Mouse (Mus musculus): ENCODE data around the gene Rbm46. TPM values are rescaled to one million over a fixed set of nuclear protein-coding genes. Genes with fewer than 3 reads are reported as not detected.

The Rbm46 gene
- 1.9 TPM in 2 replicates for polyA plus RNA-seq (2015; fragmentation: Nextera tagmentation; extraction: Ambion mirVana)

- H3K4me2 ChIP-seq, result peak within 1 kb of the TSS; percentile 60
- H3K27me3 ChIP-seq, result peaks cover 27% of the 10 kb centered on the region
- peak; percentile 96 for ATAC-seq (ENCODE audit: low read depth)
- peak within 1 kb of the TSS; percentile 41 for H3K9ac ChIP-seq
- H3K27ac ChIP-seq (replicated peaks), result no peak within 1 kb of the TSS
- WGBS, result 30% methylated on average over 36 of the region's 36 CpGs
- no peaks in the 10 kb centered on the region for H3K36me3 ChIP-seq
- H3K4me1 ChIP-seq (replicated peaks), result peaks cover 10% of the 10 kb centered on the region
- H3K4me3 ChIP-seq, result peak within 1 kb of the TSS; percentile 42
- H3K9me3 ChIP-seq, result no peaks in the 10 kb centered on the region
Observed at GRCm38 (mm10) chr3:82876372-82876739, at the start of gene Rbm46. Rbm46 (minus strand) TSS chr3:82876483.

GRCm38 (mm10) chr3:82915632-82916031 is 39.3 kb upstream of the Rbm46 start:
- no peaks in the 10 kb centered on the region for H3K27me3 ChIP-seq
- no peak overlapping the region for H3K9ac ChIP-seq
- WGBS, result 34% methylated on average over 1 of the region's 1 CpGs
- H3K27ac ChIP-seq (replicated peaks), result no peak overlapping the region
- H3K4me2 ChIP-seq, result no peak overlapping the region
- no peaks in the 10 kb centered on the region for H3K4me1 ChIP-seq (replicated peaks)
- H3K36me3 ChIP-seq, result no peaks in the 10 kb centered on the region
- H3K9me3 ChIP-seq, result no peaks in the 10 kb centered on the region
- no peak for ATAC-seq (ENCODE audit: low read depth)
- H3K4me3 ChIP-seq, result no peak overlapping the region

GRCm38 (mm10) chr3:82908671-82909070 is 32.4 kb upstream of the Rbm46 start:
- no peak overlapping the region for H3K4me2 ChIP-seq
- H3K27me3 ChIP-seq, result peaks cover 21% of the 10 kb centered on the region
- H3K9me3 ChIP-seq, result no peaks in the 10 kb centered on the region
- ATAC-seq (ENCODE audit: low read depth), result no peak
- H3K27ac ChIP-seq (replicated peaks), result no peak overlapping the region
- peaks cover 10% of the 10 kb centered on the region for H3K4me1 ChIP-seq (replicated peaks)
- H3K4me3 ChIP-seq, result no peak overlapping the region
- WGBS, result 85% methylated on average over 2 of the region's 2 CpGs
- no peaks in the 10 kb centered on the region for H3K36me3 ChIP-seq
- no peak overlapping the region for H3K9ac ChIP-seq

GRCm38 (mm10) chr3:82904211-82904908 is 28.1 kb upstream of the Rbm46 start:
- Histone ChIP-seq H3K9me3 (no peaks in the 10 kb centered on the region), H3K27ac (replicated peaks) (no peak overlapping the region), H3K36me3 (no peaks in the 10 kb centered on the region), H3K27me3 (peaks cover 37% of the 10 kb centered on the region), H3K4me2 (peak overlapping the region; percentile 89), H3K9ac (peak overlapping the region; percentile 62), H3K4me3 (peak overlapping the region; percentile 48), H3K4me1 (replicated peaks) (peaks cover 18% of the 10 kb centered on the region)
- 1% methylated on average over 31 of the region's 31 CpGs for WGBS
- peak; percentile 69; the same call in 1 of the 2 replicates for ATAC-seq (ENCODE audit: low read depth)

GRCm38 (mm10) chr3:82903613-82904205 is 27.4 kb upstream of the Rbm46 start, which contains the start of gene Lrat:
Lrat (minus strand) TSS chr3:82903973.
- Histone ChIP-seq H3K4me1 (replicated peaks) (peaks cover 18% of the 10 kb centered on the region), H3K9ac (peak within 1 kb of the TSS; percentile 62), H3K27me3 (peaks cover 37% of the 10 kb centered on the region), H3K9me3 (no peaks in the 10 kb centered on the region), H3K4me2 (peak within 1 kb of the TSS; percentile 89), H3K27ac (replicated peaks) (no peak within 1 kb of the TSS), H3K36me3 (no peaks in the 10 kb centered on the region), H3K4me3 (peak within 1 kb of the TSS; percentile 48)
- WGBS, result under 1% methylated on average over 35 of the region's 35 CpGs
- peak; percentile 74 for ATAC-seq (ENCODE audit: low read depth)

GRCm38 (mm10) chr3:82902757-82903612 is 26.7 kb upstream of the Rbm46 start:
- no peaks in the 10 kb centered on the region for H3K9me3 ChIP-seq
- H3K4me2 ChIP-seq, result peak overlapping the region; percentile 89
- H3K36me3 ChIP-seq, result no peaks in the 10 kb centered on the region
- peaks cover 37% of the 10 kb centered on the region for H3K27me3 ChIP-seq
- 22% methylated on average over 20 of the region's 20 CpGs for WGBS
- ATAC-seq (ENCODE audit: low read depth), result no peak
- H3K4me1 ChIP-seq (replicated peaks), result peaks cover 18% of the 10 kb centered on the region
- H3K27ac ChIP-seq (replicated peaks), result no peak overlapping the region
- H3K4me3 ChIP-seq, result peak overlapping the region; percentile 48
- H3K9ac ChIP-seq, result 0 out of 2 replicates have a peak overlapping the region, but pooled peaks have one; percentile 62

GRCm38 (mm10) chr3:82888842-82889241 is 12.6 kb upstream of the Rbm46 start:
- WGBS, result 4% methylated on average over 2 of the region's 2 CpGs
- Histone ChIP-seq H3K9me3 (no peaks in the 10 kb centered on the region), H3K4me3 (no peak overlapping the region), H3K27me3 (no peaks in the 10 kb centered on the region), H3K36me3 (no peaks in the 10 kb centered on the region), H3K4me1 (replicated peaks) (no peaks in the 10 kb centered on the region), H3K27ac (replicated peaks) (no peak overlapping the region), H3K9ac (no peak overlapping the region), H3K4me2 (no peak overlapping the region)
- no peak for ATAC-seq (ENCODE audit: low read depth)

GRCm38 (mm10) chr3:82877258-82877657 is 975 bp upstream of the Rbm46 start:
- no peak for ATAC-seq (ENCODE audit: low read depth)
- Histone ChIP-seq H3K4me2 (no peak overlapping the region), H3K4me3 (no peak overlapping the region), H3K27ac (replicated peaks) (no peak overlapping the region), H3K9me3 (no peaks in the 10 kb centered on the region), H3K36me3 (no peaks in the 10 kb centered on the region), H3K9ac (no peak overlapping the region), H3K4me1 (replicated peaks) (peaks cover 10% of the 10 kb centered on the region), H3K27me3 (peaks cover 27% of the 10 kb centered on the region)
- WGBS, result 6% methylated on average over 4 of the region's 4 CpGs

GRCm38 (mm10) chr3:82875671-82876371 is 462 bp downstream of the Rbm46 start:
- Histone ChIP-seq H3K4me2 (peak overlapping the region; percentile 60), H3K27me3 (peaks cover 27% of the 10 kb centered on the region), H3K27ac (replicated peaks) (no peak overlapping the region), H3K9ac (peak overlapping the region; percentile 41), H3K36me3 (no peaks in the 10 kb centered on the region), H3K9me3 (no peaks in the 10 kb centered on the region), H3K4me3 (peak overlapping the region; percentile 42), H3K4me1 (replicated peaks) (peaks cover 10% of the 10 kb centered on the region)
- peak; percentile 57 for ATAC-seq (ENCODE audit: low read depth)
- WGBS, result 22% methylated on average over 57 of the region's 69 CpGs

GRCm38 (mm10) chr3:82857414-82858077 is 18.7 kb downstream of the Rbm46 start:
- Histone ChIP-seq H3K4me2 (no peak overlapping the region), H3K36me3 (no peaks in the 10 kb centered on the region), H3K27me3 (no peaks in the 10 kb centered on the region), H3K4me1 (replicated peaks) (no peaks in the 10 kb centered on the region), H3K9me3 (no peaks in the 10 kb centered on the region), H3K9ac (no peak overlapping the region), H3K4me3 (no peak overlapping the region), H3K27ac (replicated peaks) (no peak overlapping the region)
- ATAC-seq (ENCODE audit: low read depth), result no peak; the same call in 1 of the 2 replicates
- 26% methylated on average over 4 of the region's 4 CpGs for WGBS

- no peaks in the 10 kb centered on the region for H3K9me3 ChIP-seq
- no peaks in the 10 kb centered on the region for H3K36me3 ChIP-seq
- H3K9ac ChIP-seq, result no peak overlapping the region
- ATAC-seq (ENCODE audit: low read depth), result no peak
- H3K27ac ChIP-seq (replicated peaks), result no peak overlapping the region
- H3K4me2 ChIP-seq, result no peak overlapping the region
- H3K4me3 ChIP-seq, result no peak overlapping the region
- WGBS, result 78% methylated on average over 9 of the region's 9 CpGs
- no peaks in the 10 kb centered on the region for H3K4me1 ChIP-seq (replicated peaks)
- H3K27me3 ChIP-seq, result no peaks in the 10 kb centered on the region
Observed at GRCm38 (mm10) chr3:82825165-82825564, 51.1 kb downstream of the Rbm46 start.
